Mouse (Mus musculus): ENCODE results near the gene Gm33543. TPM values are rescaled to one million over a fixed set of nuclear protein-coding genes. Genes with fewer than 3 reads are reported as not detected.

The Gm33543 gene
- polyA plus RNA-seq, 1 experiment from 2014 or later = not detected

Other genes with a start within 250 kb of the Gm33543 start
- gene Anapc15-ps, start 169.5 kb downstream of the Gm33543 start, polyA plus RNA-seq (2015; fragmentation: Nextera tagmentation; extraction: Ambion mirVana) = not detected in 2 replicates
- 20.2 and 21.9 TPM in 2 replicates for gene Eea1, start 97.7 kb upstream of the Gm33543 start, polyA plus RNA-seq (2015; fragmentation: Nextera tagmentation; extraction: Ambion mirVana)

All from hindbrain, embryonic 15.5 days (tissue).